Mouse (Mus musculus): ENCODE measurements at regions not wholly inside any gene's neighbourhood (a gene's known extent, or its start where the extent isn't known, plus 50 kb on each side); places are given as distances from the start of the nearest gene placed in this dataset.

- TF ChIP-seq POLR2A (IDR thresholded peaks at IDR 0.05; ENCODE audit: low read depth, low read length) (no peak), CTCF (IDR thresholded peaks at IDR 0.05; ENCODE audit: borderline replicate concordance, insufficient read depth, low read length) (no peak)
- H3K27ac ChIP-seq (ENCODE audit: insufficient read depth, low read length): peak overlapping the region; percentile 82
- H3K4me3 ChIP-seq (ENCODE audit: insufficient read depth, low read length): no peak overlapping the region
- H3K4me1 ChIP-seq (ENCODE audit: control insufficient read depth, insufficient read depth, low read length): peaks cover 9% of the 10 kb centered on the region
These were observed 119.1 kb upstream of the Nbea start for GRCm38 (mm10) chr3:56302346-56303185.

DNA sequence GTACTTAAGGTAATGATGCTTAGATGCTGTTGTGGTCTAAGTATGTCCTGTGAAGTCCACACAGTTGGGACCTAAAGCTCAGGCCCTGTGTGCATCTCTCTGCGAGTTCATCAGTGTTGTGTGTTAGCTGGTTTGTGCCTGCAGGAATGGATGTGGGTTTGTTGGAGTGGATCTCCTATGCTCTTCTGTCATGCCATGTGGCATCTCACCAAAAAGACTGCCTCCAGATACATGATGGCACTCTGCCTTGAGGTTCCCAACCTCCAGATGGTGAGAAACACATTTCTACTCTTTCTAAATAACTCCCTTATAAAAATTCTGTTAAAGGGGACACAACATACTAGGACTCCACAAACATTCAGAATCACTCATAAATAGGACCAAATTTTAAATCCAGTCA is 117.3 kb upstream of the Nbea start:
- TF ChIP-seq CTCF (IDR thresholded peaks at IDR 0.05; ENCODE audit: borderline replicate concordance, insufficient read depth, low read length) (no peak), POLR2A (IDR thresholded peaks at IDR 0.05; ENCODE audit: low read depth, low read length) (no peak)
- peaks cover 9% of the 10 kb centered on the region for H3K4me1 ChIP-seq (ENCODE audit: control insufficient read depth, insufficient read depth, low read length)
- no peak overlapping the region for H3K4me3 ChIP-seq (ENCODE audit: insufficient read depth, low read length)
- no peak overlapping the region for H3K27ac ChIP-seq (ENCODE audit: insufficient read depth, low read length)

- TF ChIP-seq POLR2A (IDR thresholded peaks at IDR 0.05; ENCODE audit: low read depth, low read length) (no peak), CTCF (IDR thresholded peaks at IDR 0.05; ENCODE audit: borderline replicate concordance, insufficient read depth, low read length) (no peak)
- Histone ChIP-seq H3K4me3 (ENCODE audit: insufficient read depth, low read length) (no peak overlapping the region), H3K4me1 (ENCODE audit: control insufficient read depth, insufficient read depth, low read length) (peaks cover 3% of the 10 kb centered on the region), H3K27ac (ENCODE audit: insufficient read depth, low read length) (no peak overlapping the region)
These were observed 112.1 kb upstream of the Nbea start for GRCm38 (mm10) chr3:56295578-56295977.

DNA sequence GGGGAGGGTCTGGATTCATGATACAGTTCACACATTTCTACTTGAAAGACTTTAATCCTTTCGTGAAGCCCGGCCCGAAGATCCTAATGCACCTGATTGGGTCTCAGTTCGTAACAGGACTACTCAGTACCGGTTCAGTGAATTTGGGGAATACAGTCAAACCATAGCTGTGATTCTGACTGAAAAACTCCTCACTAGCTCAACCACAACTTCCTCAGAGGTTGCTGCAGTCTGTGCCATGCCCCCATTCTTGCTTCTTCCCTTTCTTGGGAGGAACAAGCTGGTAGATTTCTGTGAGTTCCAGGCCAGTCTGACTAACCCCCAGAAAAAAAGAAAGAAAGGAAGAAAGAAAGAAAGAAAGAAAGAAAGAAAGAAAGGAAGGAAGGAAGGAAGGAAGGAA is 98.0 kb upstream of the Nbea start:
- TF ChIP-seq POLR2A (IDR thresholded peaks at IDR 0.05; ENCODE audit: low read depth, low read length): no peak
- no peak for TF ChIP-seq CTCF (IDR thresholded peaks at IDR 0.05; ENCODE audit: borderline replicate concordance, insufficient read depth, low read length)
- no peak overlapping the region for H3K27ac ChIP-seq (ENCODE audit: insufficient read depth, low read length)
- H3K4me1 ChIP-seq (ENCODE audit: control insufficient read depth, insufficient read depth, low read length): no peaks in the 10 kb centered on the region
- H3K4me3 ChIP-seq (ENCODE audit: insufficient read depth, low read length): no peak overlapping the region

- Histone ChIP-seq H3K27ac (ENCODE audit: insufficient read depth, low read length) (no peak overlapping the region), H3K4me1 (ENCODE audit: control insufficient read depth, insufficient read depth, low read length) (no peaks in the 10 kb centered on the region), H3K4me3 (ENCODE audit: insufficient read depth, low read length) (no peak overlapping the region)
- TF ChIP-seq CTCF (IDR thresholded peaks at IDR 0.05; ENCODE audit: borderline replicate concordance, insufficient read depth, low read length) (no peak), POLR2A (IDR thresholded peaks at IDR 0.05; ENCODE audit: low read depth, low read length) (no peak)
These were observed 96.9 kb upstream of the Nbea start for GRCm38 (mm10) chr3:56280330-56280957.

DNA sequence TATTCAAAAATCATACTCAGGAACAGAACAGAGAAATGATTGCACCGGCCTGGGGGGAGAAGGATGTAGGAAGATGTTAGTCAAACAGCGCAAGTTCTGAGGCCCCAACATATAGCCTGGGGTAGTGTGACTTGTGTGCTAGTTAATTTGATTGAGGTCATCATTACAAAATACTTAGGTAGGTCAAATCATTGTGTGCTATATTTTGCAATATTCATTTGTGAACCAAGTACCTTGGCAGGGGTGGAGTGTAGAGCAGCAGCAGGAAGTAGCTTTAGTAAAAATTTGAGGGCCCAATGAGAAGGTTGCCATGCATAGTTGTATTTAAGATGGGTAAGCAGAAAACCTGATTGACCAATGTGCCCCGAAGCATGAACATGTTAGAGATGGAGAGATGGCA is 89.1 kb upstream of the Nbea start:
- no peak overlapping the region for H3K27ac ChIP-seq (ENCODE audit: insufficient read depth, low read length)

GRCm38 (mm10) chr3:56270241-56270830 is 86.8 kb upstream of the Nbea start:
- TF ChIP-seq CTCF (IDR thresholded peaks at IDR 0.05; ENCODE audit: borderline replicate concordance, insufficient read depth, low read length) (no peak), POLR2A (IDR thresholded peaks at IDR 0.05; ENCODE audit: low read depth, low read length) (no peak)
- peaks cover 8% of the 10 kb centered on the region for H3K4me1 ChIP-seq (ENCODE audit: control insufficient read depth, insufficient read depth, low read length)
- H3K4me3 ChIP-seq (ENCODE audit: insufficient read depth, low read length): no peak overlapping the region
- H3K27ac ChIP-seq (ENCODE audit: insufficient read depth, low read length): peak overlapping the region; percentile 66

More for the DNA sequence above, 89.1 kb upstream of the Nbea start:
- no peak overlapping the region for H3K4me3 ChIP-seq (ENCODE audit: insufficient read depth, low read length)
- TF ChIP-seq CTCF (IDR thresholded peaks at IDR 0.05; ENCODE audit: borderline replicate concordance, insufficient read depth, low read length): no peak
- TF ChIP-seq POLR2A (IDR thresholded peaks at IDR 0.05; ENCODE audit: low read depth, low read length): no peak
- peaks cover 8% of the 10 kb centered on the region for H3K4me1 ChIP-seq (ENCODE audit: control insufficient read depth, insufficient read depth, low read length)

- H3K27ac ChIP-seq (ENCODE audit: insufficient read depth, low read length): peak overlapping the region; percentile 98
- no peak for TF ChIP-seq CTCF (IDR thresholded peaks at IDR 0.05; ENCODE audit: borderline replicate concordance, insufficient read depth, low read length)
- no peak for TF ChIP-seq POLR2A (IDR thresholded peaks at IDR 0.05; ENCODE audit: low read depth, low read length)
These were observed 78.5 kb upstream of the Nbea start for GRCm38 (mm10) chr3:56261800-56262561.

GRCm38 (mm10) chr3:56256271-56256670 is 72.8 kb upstream of the Nbea start:
- TF ChIP-seq CTCF (IDR thresholded peaks at IDR 0.05; ENCODE audit: borderline replicate concordance, insufficient read depth, low read length): no peak
- no peak for TF ChIP-seq POLR2A (IDR thresholded peaks at IDR 0.05; ENCODE audit: low read depth, low read length)
- no peaks in the 10 kb centered on the region for H3K4me1 ChIP-seq (ENCODE audit: control insufficient read depth, insufficient read depth, low read length)
- H3K4me3 ChIP-seq (ENCODE audit: insufficient read depth, low read length): no peak overlapping the region
- H3K27ac ChIP-seq (ENCODE audit: insufficient read depth, low read length): no peak overlapping the region

More at GRCm38 (mm10) chr3:56261800-56262561, 78.5 kb upstream of the Nbea start:
- Histone ChIP-seq H3K4me1 (ENCODE audit: control insufficient read depth, insufficient read depth, low read length) (peaks cover 3% of the 10 kb centered on the region; the same call in 1 of the 2 replicates), H3K4me3 (ENCODE audit: insufficient read depth, low read length) (no peak overlapping the region)

Data from embryonic fibroblast, embryonic 13.5 days (primary cell).